Mouse (Mus musculus): Measurements from ENCODE around the gene Ceacam10. TPM values are rescaled to one million over a fixed set of nuclear protein-coding genes. Genes with fewer than 3 reads are reported as not detected.

Gene Ceacam10
- total and polyA plus RNA-seq, 2 experiments from 2014 or later = not detected

DNA sequence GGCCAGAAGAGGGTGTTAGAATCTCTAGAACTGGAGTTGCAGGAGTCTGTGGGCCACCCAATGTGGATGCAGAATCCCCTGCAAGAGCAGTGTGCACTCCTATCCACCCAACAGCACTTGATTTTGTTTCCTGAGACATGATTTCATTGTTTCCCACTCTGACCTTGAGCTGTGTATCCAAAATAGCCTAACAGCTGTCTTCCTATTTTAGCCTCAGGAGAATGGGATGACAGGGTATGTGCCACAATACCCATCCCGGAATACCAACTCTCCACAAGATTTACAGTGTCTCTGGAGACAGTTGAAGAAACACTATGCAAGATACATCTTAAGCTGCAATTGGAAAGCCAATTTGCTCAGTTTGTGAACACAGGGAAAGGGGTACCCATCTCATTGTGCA, 20.9 kb downstream of the Ceacam10 start:
- Histone ChIP-seq H3K4me1 (ENCODE audit: control insufficient read depth, insufficient read depth) (no peaks in the 10 kb centered on the region), H3K9ac (replicated peaks; ENCODE audit: low read depth, low read length) (no peak overlapping the region), H3K4me2 (ENCODE audit: low read depth, low read length) (no peak overlapping the region), H3K36me3 (replicated peaks; ENCODE audit: control insufficient read depth, insufficient read depth, low read length) (no peaks in the 10 kb centered on the region), H3K9me3 (replicated peaks; ENCODE audit: control insufficient read depth, low read length) (0 out of 2 replicates have a peak, but pooled peaks cover 3% of the 10 kb centered on the region), H3K4me3 (ENCODE audit: low read depth, low read length) (no peak overlapping the region), H3K27ac (ENCODE audit: low read depth) (no peak overlapping the region), H3K27me3 (ENCODE audit: control insufficient read depth, insufficient read depth, low read length) (no peaks in the 10 kb centered on the region)
- ATAC-seq (ENCODE audit: insufficient read depth, low read depth) (no peak), DNase-seq (ENCODE audit: low spot score) (no peak)
- TF ChIP-seq CTCF (IDR thresholded peaks at IDR 0.05; ENCODE audit: low read depth) (no peak), EP300 (IDR thresholded peaks at IDR 0.05; ENCODE audit: low read depth) (no peak)
- WGBS = 68% methylated on average over 1 of the region's 1 CpGs

DNA sequence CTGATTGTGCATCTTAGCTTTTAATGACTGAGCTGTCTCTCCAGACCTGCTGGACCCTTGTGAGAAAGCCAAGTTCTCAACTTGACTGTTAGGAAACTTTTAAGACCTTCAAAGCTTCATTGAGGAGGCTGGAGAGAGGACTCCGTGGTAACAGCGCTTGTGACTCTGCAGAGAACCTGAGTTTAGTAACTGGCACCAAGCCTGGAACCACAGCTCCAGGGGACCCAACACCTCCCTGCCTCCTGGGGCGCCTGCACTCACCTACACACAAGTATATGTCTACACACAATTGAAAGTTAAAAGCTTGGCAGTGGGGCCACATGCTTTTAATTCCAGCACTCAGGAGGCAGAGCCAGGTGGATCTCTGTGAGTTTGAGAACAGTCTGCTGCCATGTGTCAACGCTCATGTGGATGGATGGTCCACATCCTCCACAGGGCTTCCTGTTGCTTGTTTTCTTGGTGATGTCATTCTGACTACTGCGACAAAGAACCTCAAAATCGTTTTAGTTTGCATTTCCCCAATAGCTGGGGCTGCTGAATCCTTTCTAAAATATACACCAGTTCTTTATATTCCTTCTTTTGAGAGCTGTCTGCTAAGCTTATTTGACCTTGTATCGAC, 25.3 kb downstream of the Ceacam10 start:
- ATAC-seq (ENCODE audit: insufficient read depth, low read depth) = no peak
- no peak for DNase-seq (ENCODE audit: low spot score)
- H3K4me2 ChIP-seq (ENCODE audit: low read depth, low read length) = no peak overlapping the region
- TF ChIP-seq EP300 (IDR thresholded peaks at IDR 0.05; ENCODE audit: low read depth) = no peak
- TF ChIP-seq CTCF (IDR thresholded peaks at IDR 0.05; ENCODE audit: low read depth) = no peak
- H3K4me1 ChIP-seq (ENCODE audit: control insufficient read depth, insufficient read depth) = no peaks in the 10 kb centered on the region
- WGBS = 43% methylated on average over 7 of the region's 7 CpGs
- no peaks in the 10 kb centered on the region for H3K27me3 ChIP-seq (ENCODE audit: control insufficient read depth, insufficient read depth, low read length)
- H3K4me3 ChIP-seq (ENCODE audit: low read depth, low read length) = no peak overlapping the region
- no peak overlapping the region for H3K27ac ChIP-seq (ENCODE audit: low read depth)
- H3K36me3 ChIP-seq (replicated peaks; ENCODE audit: control insufficient read depth, insufficient read depth, low read length) = no peaks in the 10 kb centered on the region
- no peak overlapping the region for H3K9ac ChIP-seq (replicated peaks; ENCODE audit: low read depth, low read length)
- no peaks in the 10 kb centered on the region for H3K9me3 ChIP-seq (replicated peaks; ENCODE audit: control insufficient read depth, low read length)

DNA sequence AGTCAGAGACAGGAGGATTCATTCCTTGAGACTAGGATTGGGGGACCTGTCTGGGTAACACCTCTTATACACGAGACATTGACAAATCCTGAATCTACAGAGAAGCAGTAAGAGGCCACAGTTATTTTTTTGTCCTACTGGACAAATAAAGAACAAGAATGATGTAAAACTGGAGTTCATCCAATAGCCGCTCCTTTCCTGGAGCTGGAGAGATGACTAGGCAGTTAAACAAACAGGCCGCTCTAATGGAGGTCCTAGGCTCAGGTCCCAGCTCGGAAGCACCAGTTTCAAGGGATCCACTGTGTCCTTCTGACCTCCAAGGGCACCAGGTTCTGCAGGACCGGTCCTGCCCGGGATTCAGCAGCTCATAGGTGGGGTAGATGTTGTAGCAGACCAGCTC, 27.8 kb downstream of the Ceacam10 start:
- Histone ChIP-seq H3K27me3 (ENCODE audit: control insufficient read depth, insufficient read depth, low read length) (no peaks in the 10 kb centered on the region), H3K4me3 (ENCODE audit: low read depth, low read length) (no peak overlapping the region), H3K36me3 (replicated peaks; ENCODE audit: control insufficient read depth, insufficient read depth, low read length) (no peaks in the 10 kb centered on the region), H3K9ac (replicated peaks; ENCODE audit: low read depth, low read length) (no peak overlapping the region), H3K4me1 (ENCODE audit: control insufficient read depth, insufficient read depth) (no peaks in the 10 kb centered on the region), H3K4me2 (ENCODE audit: low read depth, low read length) (no peak overlapping the region), H3K27ac (ENCODE audit: low read depth) (no peak overlapping the region), H3K9me3 (replicated peaks; ENCODE audit: control insufficient read depth, low read length) (no peaks in the 10 kb centered on the region)
- WGBS = 45% methylated on average over 6 of the region's 6 CpGs
- no peak for ATAC-seq (ENCODE audit: insufficient read depth, low read depth)
- DNase-seq (ENCODE audit: low spot score) = no peak
- TF ChIP-seq CTCF (IDR thresholded peaks at IDR 0.05; ENCODE audit: low read depth) (no peak), EP300 (IDR thresholded peaks at IDR 0.05; ENCODE audit: low read depth) (no peak)

DNA sequence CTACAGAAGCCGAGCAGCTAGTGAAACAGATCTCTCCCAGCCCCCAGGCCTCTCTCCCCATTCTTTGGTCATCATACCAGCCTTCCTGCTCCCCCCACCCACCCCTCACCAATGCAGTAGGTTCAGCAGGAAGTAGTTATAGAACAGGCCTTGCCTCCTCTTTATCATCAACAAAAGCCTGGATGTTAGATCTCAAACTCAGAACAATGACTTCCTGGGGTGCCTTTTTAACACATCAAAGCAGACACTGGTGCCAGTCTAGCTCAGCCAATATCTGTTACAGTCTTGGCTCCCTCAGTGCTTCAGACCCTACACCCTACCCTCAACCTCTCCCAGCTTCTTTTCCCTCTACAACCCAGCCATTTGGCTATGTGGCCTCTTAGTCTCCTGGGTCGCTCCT, 32.0 kb downstream of the Ceacam10 start:
- WGBS = 22% methylated on average over 2 of the region's 2 CpGs
- no peaks in the 10 kb centered on the region for H3K4me1 ChIP-seq (ENCODE audit: control insufficient read depth, insufficient read depth)
- H3K4me3 ChIP-seq (ENCODE audit: low read depth, low read length) = no peak overlapping the region
- no peaks in the 10 kb centered on the region for H3K9me3 ChIP-seq (replicated peaks; ENCODE audit: control insufficient read depth, low read length)
- H3K36me3 ChIP-seq (replicated peaks; ENCODE audit: control insufficient read depth, insufficient read depth, low read length) = no peaks in the 10 kb centered on the region
- H3K27ac ChIP-seq (ENCODE audit: low read depth) = no peak overlapping the region
- H3K9ac ChIP-seq (replicated peaks; ENCODE audit: low read depth, low read length) = no peak overlapping the region
- no peak for DNase-seq (ENCODE audit: low spot score)
- H3K27me3 ChIP-seq (ENCODE audit: control insufficient read depth, insufficient read depth, low read length) = no peaks in the 10 kb centered on the region
- no peak for TF ChIP-seq EP300 (IDR thresholded peaks at IDR 0.05; ENCODE audit: low read depth)
- no peak for TF ChIP-seq CTCF (IDR thresholded peaks at IDR 0.05; ENCODE audit: low read depth)
- no peak overlapping the region for H3K4me2 ChIP-seq (ENCODE audit: low read depth, low read length)
- ATAC-seq (ENCODE audit: insufficient read depth, low read depth) = no peak

DNA sequence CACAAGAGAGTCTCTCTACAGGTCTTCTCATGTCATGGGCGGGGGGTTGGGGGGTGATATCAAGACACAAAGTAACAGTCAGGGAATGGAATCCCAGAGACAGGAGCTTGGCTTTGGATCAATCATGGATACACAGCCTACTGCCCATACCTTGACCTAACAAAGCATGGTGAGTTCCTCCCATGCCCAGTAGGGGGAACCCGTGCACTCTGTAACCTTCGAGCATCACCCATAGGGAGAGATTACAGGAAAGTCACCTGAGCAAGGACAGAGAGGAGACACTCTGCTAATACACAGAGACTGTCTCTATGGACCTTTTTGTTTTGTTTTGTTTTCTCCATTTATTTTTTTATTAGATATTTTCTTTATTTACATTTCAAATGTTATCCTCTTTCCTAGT, 40.5 kb downstream of the Ceacam10 start:
- peak; percentile 57 for ATAC-seq (ENCODE audit: insufficient read depth, low read depth)

DNA sequence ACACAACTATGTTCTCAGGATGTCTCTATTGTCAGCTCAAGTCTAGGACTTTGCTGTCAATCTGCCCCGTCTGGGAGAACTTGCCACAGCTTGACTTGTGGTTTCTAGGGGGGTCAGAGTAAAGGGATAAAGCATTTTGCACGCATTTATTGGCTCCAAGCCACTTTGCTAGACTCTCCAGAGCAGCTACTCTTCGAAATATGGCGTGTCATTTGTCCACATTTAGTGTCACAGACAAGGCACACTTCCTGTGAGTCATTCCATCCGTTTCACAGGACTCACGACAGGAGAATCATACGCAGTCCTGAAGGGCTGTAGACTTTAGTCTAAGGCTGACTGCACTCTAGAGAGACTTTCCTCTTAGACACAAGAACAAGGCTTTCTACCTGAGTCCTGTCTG, 47.4 kb downstream of the Ceacam10 start:
- ATAC-seq (ENCODE audit: insufficient read depth, low read depth) = no peak

More for the DNA sequence above, 40.5 kb downstream of the Ceacam10 start:
- DNase-seq (ENCODE audit: low spot score) = peak; percentile 56
- no peak overlapping the region for H3K4me3 ChIP-seq (ENCODE audit: low read depth, low read length)
- no peak overlapping the region for H3K9ac ChIP-seq (replicated peaks; ENCODE audit: low read depth, low read length)
- no peaks in the 10 kb centered on the region for H3K9me3 ChIP-seq (replicated peaks; ENCODE audit: control insufficient read depth, low read length)
- peak; percentile 78 for TF ChIP-seq CTCF (IDR thresholded peaks at IDR 0.05; ENCODE audit: low read depth)
- TF ChIP-seq EP300 (IDR thresholded peaks at IDR 0.05; ENCODE audit: low read depth) = no peak
- H3K27ac ChIP-seq (ENCODE audit: low read depth) = no peak overlapping the region
- no peaks in the 10 kb centered on the region for H3K27me3 ChIP-seq (ENCODE audit: control insufficient read depth, insufficient read depth, low read length)
- no peak overlapping the region for H3K4me2 ChIP-seq (ENCODE audit: low read depth, low read length)
- H3K4me1 ChIP-seq (ENCODE audit: control insufficient read depth, insufficient read depth) = no peaks in the 10 kb centered on the region
- WGBS = 0% methylated on average over 3 of the region's 3 CpGs
- no peaks in the 10 kb centered on the region for H3K36me3 ChIP-seq (replicated peaks; ENCODE audit: control insufficient read depth, insufficient read depth, low read length)

More for the DNA sequence above, 47.4 kb downstream of the Ceacam10 start:
- no peaks in the 10 kb centered on the region for H3K9me3 ChIP-seq (replicated peaks; ENCODE audit: control insufficient read depth, low read length)
- no peak for DNase-seq (ENCODE audit: low spot score)
- no peak overlapping the region for H3K4me2 ChIP-seq (ENCODE audit: low read depth, low read length)
- no peaks in the 10 kb centered on the region for H3K27me3 ChIP-seq (ENCODE audit: control insufficient read depth, insufficient read depth, low read length)
- no peak overlapping the region for H3K27ac ChIP-seq (ENCODE audit: low read depth)
- no peaks in the 10 kb centered on the region for H3K4me1 ChIP-seq (ENCODE audit: control insufficient read depth, insufficient read depth)
- no peak overlapping the region for H3K9ac ChIP-seq (replicated peaks; ENCODE audit: low read depth, low read length)
- no peak overlapping the region for H3K4me3 ChIP-seq (ENCODE audit: low read depth, low read length)
- 33% methylated on average over 7 of the region's 7 CpGs for WGBS
- no peaks in the 10 kb centered on the region for H3K36me3 ChIP-seq (replicated peaks; ENCODE audit: control insufficient read depth, insufficient read depth, low read length)
- TF ChIP-seq EP300 (IDR thresholded peaks at IDR 0.05; ENCODE audit: low read depth) (no peak), CTCF (IDR thresholded peaks at IDR 0.05; ENCODE audit: low read depth) (no peak)
